Mouse (Mus musculus): Measurements from ENCODE around the gene Hsd11b2.
A peak's percentile ranks its signal among the peaks of the same experiment; 100 is the strongest.

Hsd11b2 gene

GRCm38 (mm10) chr8:105484392-105484791, 34.2 kb upstream of the Hsd11b2 start:
- DNase-seq = peak; percentile 76 to 78

- peak in 1 of 2 experiments; percentile 5 for DNase-seq
Observed at GRCm38 (mm10) chr8:105488082-105488481, 30.5 kb upstream of the Hsd11b2 start.

- no peak for DNase-seq
Observed at GRCm38 (mm10) chr8:105489281-105489680, 29.3 kb upstream of the Hsd11b2 start.

DNA sequence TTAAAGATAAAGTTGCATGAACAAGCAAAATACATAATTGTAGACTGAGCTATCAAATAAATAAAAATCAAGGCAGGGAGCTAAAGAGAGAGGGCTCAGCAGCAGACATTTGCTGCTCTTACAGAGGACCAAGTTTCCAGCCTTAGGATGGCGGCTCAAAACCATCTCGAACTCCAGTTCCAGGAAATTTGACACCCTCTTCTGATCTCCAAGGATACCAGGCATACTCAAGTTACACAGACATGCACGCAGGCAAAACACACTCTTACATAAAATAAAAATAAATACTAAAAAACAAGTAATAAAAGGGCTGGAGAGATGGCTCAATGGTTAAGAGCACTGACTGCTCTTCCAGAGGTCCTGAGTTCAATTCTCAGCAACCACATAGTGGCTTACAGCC, 25.1 kb upstream of the Hsd11b2 start:
- peak in 1 of 2 experiments; percentile 8 for DNase-seq

DNA sequence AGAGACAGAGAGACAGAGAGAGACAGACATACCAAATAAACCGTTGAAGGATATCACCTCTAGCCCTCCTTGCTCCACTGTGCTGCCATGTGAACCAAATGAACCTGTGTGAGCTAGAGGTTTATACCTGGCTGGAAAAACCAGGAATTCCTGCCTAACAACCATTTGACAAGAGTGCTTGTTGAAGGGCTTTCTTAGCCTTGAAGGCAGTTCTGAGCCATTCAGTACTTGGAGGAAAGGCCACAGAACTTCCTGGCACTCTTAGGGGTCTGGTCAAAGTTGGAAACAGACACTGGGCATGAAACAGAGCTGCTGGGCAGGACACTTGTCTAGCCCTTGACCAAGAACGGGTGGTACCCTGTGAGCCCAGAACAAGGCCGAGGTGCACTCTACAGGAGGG, 24.0 kb upstream of the Hsd11b2 start:
- peak in 1 of 2 experiments; percentile 39 for DNase-seq

- peak; percentile 27 to 39 for DNase-seq
Observed at GRCm38 (mm10) chr8:105495350-105496302, 22.9 kb upstream of the Hsd11b2 start.

DNA sequence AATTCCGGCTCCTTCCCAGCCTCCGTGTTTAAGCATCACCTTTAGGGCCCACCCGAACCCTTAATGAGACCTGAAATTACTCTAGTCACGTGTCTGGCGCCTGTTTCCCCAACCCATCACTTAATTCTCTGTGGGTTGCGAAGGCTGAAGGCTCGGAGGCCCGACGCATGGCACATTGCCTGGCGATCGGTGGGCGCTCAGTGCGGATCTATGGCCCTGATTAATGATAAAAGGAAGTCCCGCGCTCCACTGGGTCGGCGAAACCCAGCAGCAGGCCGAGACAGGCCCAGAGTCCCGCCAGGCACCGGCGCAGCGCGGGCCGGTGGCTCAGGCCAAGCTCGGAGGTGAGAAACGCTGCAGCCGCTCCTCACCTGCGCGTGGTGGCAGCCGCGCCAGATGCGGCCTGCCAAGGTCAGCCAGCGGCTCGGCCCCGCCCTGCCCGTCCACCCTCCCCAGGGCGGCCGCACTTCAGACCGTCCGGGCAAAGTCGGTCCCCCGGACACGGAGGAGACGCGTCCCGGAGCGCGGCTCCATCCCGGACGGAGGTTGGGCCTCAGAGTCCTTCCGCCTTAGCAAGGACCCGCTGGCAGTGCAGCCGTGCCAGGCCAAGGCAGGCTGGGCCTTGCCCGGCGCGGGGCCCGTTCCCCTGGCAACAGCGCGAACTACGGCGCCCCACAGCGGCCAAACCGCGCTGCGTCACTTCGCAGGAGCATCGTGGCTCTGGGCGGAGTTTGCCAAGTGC, 21.9 kb upstream of the Hsd11b2 start, which contains the start of gene Zdhhc1:
Gene Zdhhc1 (minus strand): TSS at position 464 of the 742 bp plus-strand sequence.
- peak; percentile 93 for DNase-seq

DNA sequence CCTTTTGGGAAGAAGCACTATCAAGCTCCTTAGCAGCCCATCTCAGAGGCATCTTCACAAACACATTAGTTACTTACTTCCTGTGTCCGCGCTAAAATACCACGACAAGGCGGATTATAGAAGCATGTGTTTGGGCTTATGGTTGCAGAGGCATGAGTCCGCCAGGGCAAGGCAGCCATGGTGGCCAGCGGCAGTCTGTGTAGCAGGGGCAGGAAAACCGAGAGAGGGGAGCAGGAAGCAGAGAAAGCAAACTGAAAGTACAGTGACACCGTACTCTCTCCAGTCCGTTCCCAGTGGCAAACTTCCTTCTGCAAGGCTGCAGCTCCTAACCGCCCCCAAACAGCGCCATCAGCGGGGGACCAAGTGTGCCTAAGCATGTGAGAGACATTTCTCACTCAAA, 18.8 kb upstream of the Hsd11b2 start:
- DNase-seq = peak in 1 of 2 experiments; percentile 23

- DNase-seq = peak; percentile 18 to 25
Observed at GRCm38 (mm10) chr8:105504617-105505016, 13.9 kb upstream of the Hsd11b2 start.

DNA sequence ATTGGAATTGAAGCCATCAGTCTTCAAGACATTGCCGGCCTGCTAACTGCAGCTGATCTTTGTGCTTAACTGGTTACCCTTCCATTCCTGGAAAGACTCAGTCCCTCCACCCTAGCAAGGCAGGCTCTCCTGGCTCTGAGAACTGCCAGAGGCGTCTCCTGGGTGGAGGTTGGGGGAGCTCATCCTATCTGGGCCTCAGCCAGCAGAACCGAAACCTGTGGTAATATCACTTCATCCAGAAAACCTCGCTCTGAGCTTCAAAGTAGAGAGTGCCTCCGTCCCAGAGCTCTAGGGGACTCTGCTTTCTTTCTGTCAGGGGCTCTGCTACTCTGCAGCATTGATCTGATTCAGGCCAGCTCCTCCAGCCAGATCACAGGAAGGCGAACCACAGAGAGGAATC, 11.6 kb upstream of the Hsd11b2 start:
- DNase-seq = peak in 1 of 2 experiments; percentile 18

DNA sequence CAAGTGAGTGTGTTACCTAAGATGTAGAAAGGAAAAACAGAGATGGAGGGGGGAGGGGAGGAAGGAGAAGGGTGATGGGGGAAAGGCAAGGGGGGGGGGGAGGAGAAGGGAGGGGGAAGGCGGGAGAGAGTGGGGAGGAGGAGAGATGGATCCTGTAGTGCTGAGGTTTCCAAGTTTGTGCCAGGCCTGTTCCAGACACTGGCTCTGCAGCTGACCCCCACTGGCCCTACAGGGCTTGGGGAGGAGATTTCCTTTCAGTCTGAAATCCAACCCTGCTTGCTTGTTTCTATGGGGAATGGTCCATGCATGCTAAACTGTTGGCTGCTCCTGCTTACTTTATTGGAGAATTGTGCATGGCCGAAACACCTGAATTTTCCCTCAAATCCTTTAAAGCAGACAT, 9.8 kb upstream of the Hsd11b2 start:
- no peak for DNase-seq

DNA sequence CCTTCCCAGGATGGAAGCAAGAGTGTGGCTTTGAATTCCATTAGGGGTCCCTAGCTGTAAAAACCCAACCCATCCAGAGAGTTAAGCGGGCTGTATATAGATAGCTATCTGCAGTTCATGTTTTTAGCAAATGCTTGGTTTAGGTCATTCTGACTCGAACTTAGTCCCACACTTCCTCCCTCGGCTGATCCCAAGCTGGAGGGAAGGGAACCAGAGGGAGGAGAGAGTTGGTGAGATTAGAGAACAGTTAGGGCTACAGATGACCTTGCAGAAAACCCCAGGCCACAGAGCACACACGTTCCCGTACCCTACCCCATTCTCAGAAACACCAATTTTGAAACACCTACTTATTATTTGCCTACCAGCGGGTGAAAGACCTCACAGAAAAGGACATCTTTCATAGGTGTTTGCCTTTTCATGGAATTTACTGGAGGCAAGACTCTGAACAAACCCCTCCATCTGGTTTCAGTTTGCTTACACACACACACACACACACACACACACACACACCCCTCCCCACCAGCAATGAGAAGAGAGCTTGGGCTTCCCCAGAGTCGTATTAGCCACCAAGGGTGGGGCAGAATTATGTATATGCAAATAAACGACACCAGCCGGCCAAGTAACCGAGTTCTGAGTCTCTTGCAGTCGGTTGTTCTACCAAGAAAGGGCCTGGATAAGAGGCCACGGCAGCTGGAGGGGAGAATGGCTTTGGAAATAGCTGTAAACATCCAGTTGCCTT, 8.4 kb upstream of the Hsd11b2 start:
- DNase-seq = no peak

DNA sequence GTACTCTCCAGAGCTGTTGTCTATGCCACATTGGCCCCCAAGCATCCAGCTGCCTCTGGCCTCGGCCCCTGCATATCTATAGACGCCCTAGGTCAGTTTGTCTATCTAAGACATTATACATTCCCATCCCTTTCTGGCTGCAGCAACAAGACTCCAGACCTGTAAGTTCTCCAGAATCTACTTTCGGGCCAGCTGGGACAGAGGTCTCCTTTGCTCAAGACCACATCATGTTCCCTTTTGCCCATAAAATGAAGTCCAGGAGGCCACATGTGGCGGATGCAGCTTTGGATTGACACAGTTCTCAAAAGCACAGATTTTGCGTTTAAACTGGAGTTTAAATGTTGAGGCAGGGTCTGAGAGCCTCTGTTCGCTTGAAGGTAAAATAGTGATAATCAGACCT, 4.4 kb upstream of the Hsd11b2 start:
- DNase-seq = no peak

- DNase-seq = peak; percentile 50 to 70
Observed at GRCm38 (mm10) chr8:105514656-105515055, 3.9 kb upstream of the Hsd11b2 start.

- peak; percentile 80 to 85 for DNase-seq
Observed at GRCm38 (mm10) chr8:105516018-105516645, 2.4 kb upstream of the Hsd11b2 start.

DNA sequence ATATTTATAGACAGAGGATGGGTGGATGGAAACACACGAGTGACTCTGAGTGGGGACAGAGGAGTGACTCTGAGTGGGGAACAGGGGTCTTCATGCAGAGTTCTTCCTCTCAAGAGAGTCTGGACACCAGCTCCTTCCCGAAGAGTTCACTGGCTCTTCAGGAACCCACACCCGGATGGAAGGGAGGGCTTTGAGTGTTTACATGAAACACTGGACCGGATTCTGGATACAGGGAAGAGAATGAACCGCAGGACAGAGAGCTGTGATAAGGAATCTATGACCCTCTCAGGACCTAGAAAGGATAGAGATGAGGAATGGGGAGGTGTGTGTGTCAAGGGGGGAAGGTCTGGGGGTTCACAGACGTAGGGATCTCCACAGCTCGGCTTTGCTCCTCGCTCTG, 1.2 kb upstream of the Hsd11b2 start:
- DNase-seq = no peak

GRCm38 (mm10) chr8:105519591-105519990, 1.0 kb downstream of the Hsd11b2 start:
- DNase-seq = peak in 1 of 2 experiments; percentile 62

- no peak for DNase-seq
Observed at GRCm38 (mm10) chr8:105520521-105520920, 2.0 kb downstream of the Hsd11b2 start.

- no peak for DNase-seq
Observed at GRCm38 (mm10) chr8:105521061-105521460, 2.5 kb downstream of the Hsd11b2 start.

DNA sequence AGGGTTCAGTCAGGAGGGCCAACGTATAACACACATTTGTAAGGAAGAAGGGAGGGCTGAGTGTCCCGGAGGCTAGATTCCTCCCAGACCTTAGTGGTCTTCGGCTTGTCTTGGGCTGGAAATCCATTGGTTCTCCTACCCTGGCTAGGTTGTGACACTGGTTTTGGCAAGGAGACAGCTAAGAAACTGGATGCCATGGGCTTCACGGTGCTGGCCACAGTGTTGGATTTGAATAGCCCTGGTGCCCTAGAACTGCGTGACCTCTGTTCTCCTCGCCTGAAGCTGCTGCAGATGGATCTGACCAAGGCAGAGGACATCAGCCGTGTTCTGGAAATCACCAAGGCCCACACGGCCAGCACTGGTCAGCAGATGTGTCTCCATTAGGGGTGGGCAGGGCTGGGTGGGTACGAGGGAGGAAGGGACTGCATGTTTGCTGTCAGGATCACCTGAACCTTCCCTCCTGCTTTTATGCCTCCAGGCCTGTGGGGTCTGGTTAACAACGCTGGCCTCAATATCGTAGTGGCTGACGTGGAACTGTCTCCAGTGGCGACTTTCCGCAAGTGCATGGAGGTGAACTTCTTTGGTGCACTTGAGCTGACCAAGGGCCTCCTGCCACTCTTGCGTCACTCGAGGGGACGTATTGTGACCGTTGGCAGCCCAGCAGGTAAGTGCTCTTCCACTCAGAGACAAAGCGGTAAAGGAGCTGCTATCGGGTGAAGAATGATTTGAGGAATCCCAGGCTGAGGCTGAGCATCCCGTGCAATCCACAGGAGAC, 3.6 kb downstream of the Hsd11b2 start:
- peak; percentile 26 to 54 for DNase-seq

DNA sequence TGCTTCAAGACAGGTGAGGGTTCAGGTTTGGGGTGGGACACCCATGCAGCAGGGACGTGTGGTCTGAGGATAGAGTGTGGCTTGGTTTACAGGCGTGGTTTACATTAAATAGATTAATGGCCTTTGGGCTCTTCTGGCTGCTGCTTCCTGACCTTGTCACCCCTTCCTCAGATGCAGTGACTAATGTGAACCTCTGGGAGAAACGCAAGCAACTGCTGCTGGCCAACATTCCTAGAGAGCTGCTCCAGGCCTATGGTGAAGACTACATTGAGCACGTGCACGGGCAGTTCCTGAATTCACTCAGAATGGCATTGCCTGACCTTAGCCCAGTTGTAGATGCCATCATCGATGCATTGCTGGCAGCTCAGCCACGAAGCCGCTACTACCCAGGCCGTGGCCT, 4.3 kb downstream of the Hsd11b2 start:
- no peak for DNase-seq

- no peak for DNase-seq
Observed at GRCm38 (mm10) chr8:105527110-105527509, 8.6 kb downstream of the Hsd11b2 start.
